Mouse (Mus musculus) urinary bladder, postnatal 4 days (tissue): ENCODE measurements at regions not wholly inside any gene's neighbourhood (a gene's known extent, or its start where the extent isn't known, plus 50 kb on each side); places are given as distances from the start of the nearest gene placed in this dataset.

Experiments used
- DNase-seq, 2 experiments: peaks; one replicate each; pipeline ENCODE4 v3.0.0; 2021 to 2022; ENCODE audit warnings: low spot score in 2 of 2

DNA sequence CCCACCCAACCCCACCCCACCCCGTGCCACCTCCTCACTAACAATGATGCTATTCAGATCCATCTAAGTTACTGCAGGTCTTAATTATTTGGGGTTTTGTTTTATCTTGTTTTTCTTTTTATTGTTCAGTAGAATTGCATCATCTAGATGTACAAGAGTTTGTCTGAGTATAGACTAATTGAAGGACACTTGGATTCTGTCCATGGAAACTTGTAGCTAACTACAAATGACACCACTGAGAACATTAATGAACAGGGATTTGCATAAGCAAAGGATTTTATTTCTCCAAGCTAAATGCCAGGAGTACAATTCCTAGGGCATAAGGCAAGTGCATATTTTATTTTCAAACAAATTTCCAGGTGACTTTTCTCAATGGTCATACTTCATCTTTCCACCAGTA, 318.4 kb upstream of the Slc7a11 start:
- DNase-seq: no peak

DNA sequence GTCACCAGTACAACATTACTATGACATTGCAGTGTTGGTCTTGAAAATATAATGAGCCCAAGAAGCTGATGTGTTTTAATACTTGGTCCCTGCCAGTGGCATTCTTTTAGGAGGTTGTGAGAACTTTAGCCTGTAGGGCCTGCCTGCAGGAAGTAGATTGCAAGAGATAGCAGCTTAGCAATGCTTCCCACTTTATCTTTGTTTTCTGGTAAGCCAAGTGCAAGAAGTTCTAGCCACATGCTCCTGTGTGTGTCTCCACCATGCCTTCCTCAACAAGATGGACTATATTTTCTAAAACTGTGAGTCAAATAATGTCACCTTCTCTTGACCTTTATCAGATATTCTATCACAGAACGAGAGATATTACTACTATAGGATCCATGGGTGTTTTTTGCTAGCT, 314.7 kb upstream of the Slc7a11 start:
- DNase-seq: no peak

DNA sequence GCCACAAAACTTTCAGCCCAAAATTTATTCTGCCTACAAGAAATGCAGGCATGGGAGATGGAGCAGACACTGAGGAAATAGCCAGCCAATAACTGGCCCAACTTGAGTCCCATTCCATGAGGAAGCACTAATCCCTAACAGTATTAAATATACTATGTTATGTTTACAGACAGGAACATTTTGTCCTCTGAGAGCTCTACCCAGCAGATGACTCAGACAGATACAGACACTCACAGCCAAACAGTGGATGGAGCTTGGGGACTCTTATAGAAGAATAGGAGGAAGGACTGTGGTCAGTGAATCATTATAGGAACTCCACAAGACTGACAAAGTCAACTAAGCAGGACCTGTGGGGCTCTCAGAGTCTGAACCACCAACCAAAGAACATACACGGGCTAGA, 293.8 kb upstream of the Slc7a11 start:
- DNase-seq: no peak

DNA sequence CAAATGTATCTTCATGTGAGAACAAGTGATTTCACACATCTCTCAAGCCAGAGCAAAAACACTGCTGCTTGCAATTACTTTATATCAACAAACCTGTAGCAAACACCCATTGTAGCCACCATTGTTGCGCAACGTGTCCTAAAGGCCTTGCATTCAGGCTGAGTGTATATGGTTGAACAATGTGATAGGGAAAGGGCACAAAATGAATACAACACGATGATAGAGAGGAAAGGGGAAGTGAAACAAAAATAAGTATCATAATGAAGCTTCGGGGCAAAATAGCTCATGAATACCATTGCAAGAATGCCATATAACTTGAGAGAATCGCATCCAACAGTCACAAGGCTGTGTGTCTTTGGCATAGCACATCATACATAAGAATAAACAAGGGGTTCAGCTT, 275.6 kb upstream of the Slc7a11 start:
- DNase-seq: no peak

DNA sequence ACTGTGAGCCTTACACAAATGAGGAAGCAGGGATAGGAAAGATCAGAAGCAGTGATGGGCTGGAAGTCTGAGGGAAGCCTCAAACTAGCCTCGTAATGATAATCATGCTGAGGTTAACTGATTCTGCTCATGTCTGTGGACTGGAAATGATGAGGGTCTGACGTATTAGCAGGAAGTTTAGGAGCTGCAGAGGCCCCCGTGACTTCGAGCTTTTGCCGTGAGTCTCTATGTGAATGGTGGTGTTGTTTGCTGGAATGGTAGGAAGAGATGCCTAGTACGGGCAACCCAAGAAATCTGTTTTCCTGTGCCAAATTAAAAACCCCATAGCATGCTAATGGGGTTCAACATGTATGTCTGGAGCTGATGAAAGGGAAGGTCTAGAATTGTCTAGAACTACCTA, 270.0 kb upstream of the Slc7a11 start:
- no peak for DNase-seq

DNA sequence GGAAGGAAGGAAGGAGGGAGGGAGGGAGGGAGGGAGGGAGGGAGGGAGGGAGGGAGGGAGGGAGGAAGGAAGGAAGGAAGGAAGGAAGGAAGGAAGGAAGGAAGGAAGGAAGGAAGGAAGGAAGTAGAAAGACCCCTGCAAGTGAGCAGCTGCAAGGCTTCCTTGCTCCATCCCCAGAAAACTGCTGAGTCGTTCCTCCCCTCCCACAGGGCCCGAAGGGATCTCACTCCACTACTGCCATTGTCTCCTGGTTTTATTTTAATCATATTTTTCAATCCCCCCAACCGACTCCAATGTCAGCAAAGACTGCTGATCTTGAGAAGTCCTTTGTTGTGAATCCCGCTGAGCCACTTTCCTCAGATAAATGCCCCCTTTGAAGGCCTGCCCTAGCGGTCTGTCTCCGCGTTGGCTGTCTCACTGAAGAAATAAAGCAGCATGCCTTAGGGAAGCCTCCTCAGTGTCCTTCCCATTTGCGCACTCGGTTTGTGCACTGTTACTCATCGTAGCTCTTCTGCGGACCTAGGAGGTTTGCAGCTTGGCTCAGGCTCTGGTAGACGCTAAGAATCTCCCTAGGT, 266.1 kb upstream of the Slc7a11 start:
- DNase-seq: no peak

DNA sequence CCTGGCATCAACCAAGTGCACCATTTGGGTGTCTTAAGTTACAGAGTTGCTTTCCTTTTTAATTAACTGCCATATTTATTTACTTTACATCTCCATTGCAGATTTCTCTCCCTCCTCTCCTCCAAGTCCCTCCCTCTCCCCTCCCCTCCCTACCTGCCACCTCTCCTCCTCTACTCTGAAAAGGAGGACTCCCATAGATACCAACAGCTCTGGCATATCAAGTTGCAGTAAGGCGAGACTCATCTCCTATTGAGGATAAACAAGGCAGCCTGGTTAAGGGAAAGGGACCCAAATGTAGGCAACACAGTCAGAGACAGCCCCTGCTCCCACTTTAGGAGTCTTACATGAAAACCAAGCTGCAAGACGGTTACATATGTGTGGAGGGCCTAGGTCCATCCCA, 263.3 kb upstream of the Slc7a11 start:
- DNase-seq: no peak

DNA sequence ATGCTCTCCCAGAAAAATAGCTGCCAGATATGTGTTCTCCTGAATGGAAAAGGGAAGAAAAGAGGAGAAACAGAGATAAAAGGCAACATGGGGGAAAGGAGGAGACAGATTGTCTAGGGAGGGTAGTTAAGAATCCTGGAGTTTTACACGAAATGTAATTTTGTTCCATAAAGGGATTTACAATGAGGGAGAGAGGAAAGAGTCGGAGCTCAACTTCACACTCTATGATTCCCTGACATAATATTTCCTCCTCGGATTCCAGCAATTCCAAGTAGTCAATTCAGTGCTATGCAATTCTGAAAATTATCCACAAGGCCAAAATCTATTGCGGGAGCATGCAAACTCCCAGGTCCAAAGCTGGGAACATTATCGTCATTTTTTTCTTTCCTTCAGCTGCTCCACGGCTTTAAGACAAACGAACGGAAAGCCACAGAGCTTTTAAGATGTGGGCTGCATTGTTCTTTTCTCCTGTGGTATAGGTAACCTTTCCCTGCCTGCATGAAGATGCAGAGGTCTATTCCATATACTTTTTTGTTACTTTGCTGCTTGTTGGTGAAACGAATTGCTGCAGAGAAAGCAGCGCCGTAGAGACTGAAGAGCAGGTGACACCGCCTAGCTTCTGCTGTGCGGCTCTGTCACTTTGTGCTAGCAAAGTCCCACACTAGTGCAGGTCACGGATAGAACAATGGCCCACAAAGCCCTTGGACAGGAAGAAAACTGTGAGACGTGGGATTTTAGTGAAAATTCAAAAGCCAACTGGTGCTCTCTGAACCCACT, 251.7 kb upstream of the Slc7a11 start:
- no peak for DNase-seq

DNA sequence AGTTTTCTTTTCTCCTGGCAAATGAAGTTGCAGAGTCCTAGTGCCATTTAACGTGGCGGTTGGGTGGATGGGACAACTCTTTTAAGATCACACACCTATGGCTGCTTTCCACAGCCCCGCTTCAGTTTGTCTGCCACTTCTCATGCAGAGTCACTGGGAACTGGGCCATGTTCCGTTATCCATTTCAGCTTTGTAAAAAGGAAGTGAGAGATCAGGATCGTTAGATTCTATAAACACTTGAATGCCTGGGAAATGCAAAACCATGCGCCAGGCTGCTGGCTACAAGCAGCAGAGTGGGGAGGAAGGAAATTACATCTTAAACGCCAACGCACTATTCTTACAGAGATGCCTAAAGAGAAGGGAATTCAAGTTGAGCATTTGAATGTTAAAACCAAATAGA, 251.1 kb upstream of the Slc7a11 start:
- no peak for DNase-seq

DNA sequence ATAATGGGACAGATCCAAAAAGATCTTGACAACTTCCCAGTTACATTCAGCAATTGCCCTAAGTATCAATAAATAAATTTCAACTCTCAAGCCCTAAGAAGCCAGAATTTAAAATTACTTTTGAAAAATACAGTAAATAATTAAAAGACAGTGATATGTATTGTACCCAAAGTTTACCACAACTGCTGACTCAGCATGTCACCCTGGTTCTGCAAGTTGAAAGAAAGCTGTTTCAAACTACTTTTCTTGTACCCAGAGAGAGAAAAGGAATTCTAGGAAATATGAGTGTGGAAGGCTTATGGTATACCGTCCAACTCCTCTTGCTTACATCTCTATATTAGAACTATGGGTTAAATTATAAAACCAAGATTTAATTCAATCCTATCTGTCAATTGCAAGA, 248.9 kb upstream of the Slc7a11 start:
- DNase-seq: no peak

DNA sequence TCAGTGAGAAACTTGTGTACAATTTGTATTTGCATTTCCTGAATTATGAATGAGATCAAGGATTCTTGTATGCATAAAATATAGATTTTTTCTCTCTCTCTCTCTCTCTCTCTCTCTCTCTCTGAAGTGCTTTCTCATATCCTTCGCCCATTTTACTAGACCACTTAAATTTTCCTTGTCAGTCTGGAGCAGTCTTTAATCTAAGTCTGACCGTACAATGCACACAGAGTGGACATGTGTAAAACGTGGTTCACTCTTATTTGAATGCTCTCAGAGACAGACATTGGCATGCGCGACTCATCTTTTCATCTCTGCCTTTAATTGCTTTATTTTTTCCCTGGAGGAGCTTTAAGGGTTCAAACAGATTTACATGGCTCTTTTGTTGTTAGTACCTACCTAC, 247.3 kb upstream of the Slc7a11 start:
- no peak for DNase-seq

DNA sequence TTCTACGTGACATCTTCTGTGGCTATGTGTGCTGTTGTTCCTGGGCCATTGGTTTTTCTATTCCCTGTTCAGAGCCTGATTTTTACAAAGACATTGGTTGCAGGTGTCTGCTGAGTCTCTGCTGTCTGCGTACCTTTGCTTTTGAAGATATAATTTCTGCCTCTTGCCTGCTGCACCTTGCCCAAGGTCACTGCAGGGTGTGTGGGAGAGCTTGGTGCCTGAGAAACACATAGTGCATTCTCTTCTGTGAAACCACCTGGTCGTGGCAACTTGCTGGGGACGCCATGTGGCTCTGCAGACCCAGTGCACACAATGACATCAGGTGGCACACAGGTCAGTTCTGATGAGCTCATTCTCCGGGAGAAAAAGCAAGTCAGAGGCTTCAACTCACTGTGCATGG, 246.0 kb upstream of the Slc7a11 start:
- DNase-seq: no peak

DNA sequence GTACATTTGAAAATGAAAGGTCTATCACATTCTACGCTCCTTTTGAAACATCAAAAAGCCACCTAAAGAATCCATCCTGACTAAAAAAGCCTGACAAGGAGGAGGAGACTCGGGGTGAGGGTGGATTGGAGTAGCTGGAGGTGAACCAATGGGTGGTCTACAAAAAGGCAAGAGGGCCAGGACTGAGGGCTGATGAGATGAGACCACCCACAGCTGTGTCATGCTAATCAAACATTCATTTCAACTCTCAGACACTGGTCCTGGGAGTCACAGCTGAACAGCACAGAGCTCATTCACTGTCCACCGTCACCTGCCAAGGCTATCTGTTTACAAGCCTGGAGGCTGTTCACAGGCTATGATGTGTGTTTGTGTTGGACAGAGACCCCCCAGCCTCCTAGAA, 244.3 kb upstream of the Slc7a11 start:
- DNase-seq: no peak

DNA sequence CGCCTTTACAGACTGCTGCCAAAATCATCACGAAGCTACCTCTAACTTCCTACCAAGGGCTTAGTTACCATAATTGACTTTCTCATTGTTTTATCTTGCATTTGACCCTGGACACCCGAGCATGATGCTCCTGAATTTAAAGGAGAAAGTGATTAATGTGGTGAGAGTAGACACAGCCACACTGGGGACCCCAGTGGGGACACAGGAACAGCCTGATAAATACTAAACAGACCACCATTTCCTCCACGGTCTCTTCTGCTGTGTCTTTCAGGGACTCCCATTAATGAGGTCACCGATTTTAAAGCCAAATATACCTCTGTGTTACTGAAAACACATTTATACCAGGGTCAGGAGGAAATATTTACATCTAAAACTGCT, 235.2 kb upstream of the Slc7a11 start:
- DNase-seq: no peak

DNA sequence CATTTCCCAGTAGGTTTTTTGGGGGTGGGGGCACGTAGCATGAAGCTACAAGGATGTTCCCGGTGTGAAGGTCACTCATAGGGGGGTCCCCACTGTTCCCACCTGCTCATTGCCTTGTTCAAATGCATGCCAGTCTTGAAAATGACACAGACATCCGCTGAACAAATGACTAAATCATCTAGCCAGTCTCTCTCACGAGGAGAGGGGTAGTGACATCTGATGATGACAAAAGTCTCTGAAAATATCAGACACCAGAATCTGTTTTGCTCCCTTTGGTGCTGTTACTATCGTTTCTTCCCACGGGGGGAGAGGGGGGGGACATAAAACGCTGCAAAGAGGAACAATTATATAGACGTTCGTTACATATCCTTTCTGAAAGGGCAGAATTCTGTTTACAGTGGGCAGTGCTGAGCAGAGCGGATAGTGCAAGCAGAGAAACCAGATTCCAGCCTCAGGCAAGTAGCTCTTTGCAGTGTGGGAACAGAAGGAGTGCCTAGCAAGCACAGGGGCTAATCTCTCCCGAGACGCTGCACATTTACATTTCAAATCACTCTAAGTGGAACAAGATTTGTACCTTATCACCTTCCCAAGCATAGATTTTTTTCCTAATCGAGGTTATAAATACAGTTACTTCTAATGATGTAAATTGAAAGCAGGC, 234.7 kb upstream of the Slc7a11 start:
- DNase-seq: no peak

DNA sequence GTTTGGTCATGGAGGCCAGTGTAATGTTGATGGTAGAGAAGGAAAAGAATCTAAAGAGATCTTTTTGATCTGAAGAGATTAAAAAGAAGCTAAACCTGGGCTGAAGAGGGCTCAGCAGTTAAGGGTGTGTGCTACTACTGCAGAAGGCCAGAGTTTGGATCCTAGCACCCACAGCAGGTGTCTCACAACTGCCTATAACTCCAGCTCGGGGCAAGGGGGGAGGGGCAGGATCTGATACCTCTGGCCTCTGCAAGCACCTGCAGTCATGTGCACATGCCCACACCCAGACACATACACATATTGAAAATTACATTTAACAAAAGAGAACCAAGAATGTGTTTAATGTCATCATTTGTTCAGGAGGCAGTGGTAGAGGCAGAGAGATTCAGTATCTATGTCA, 232.4 kb upstream of the Slc7a11 start:
- DNase-seq: no peak

DNA sequence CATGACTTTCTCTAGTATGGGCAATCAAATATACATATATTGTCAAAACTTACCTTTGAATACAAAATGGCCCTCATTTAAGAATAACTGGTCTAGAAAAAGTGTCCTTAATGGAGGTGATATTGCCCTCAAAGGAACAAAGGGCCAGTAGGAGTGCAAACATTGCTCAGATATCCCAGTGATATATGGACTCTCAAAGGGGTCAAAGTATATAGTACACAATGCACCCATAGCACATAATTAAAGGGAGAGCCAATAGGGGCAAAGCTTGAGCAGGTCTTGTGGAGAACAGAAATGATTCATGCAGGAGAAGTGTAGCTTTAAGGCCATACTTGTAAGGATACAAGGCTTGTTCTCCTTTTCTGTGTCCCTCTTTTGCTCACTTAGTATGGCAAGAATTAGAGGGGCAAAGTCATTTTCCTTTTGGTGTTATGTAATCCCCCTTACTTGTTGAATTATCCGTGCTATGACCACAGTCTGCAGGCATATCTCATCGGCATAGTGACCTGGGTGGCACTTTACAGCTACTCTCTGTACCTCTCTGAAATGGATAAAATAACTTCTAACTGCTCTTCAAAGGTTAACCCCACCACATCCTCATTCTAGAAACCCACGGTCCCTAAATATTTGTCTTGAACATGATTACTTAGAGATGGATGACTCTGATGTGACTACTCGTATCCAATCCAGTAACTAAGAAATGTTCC, 231.6 kb upstream of the Slc7a11 start:
- no peak for DNase-seq

DNA sequence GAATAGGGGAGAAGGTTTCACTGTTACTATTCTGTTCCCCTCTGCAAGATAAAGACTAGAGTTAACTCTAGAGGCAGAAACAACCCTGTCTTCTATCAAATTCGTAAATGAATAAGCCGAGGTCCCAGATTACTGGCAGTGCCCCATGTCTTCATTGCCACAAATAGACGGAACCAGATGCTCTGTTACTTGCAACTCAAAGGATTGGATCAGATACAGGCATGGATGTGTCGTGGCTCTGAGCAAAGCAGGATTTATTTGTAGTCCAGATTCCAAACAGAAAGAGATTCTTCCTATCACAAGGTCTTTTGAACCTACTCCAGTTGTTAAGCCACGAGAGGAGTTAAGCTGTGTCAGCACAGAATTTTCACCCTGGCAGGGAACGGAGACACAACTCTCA, 221.9 kb upstream of the Slc7a11 start:
- no peak for DNase-seq

DNA sequence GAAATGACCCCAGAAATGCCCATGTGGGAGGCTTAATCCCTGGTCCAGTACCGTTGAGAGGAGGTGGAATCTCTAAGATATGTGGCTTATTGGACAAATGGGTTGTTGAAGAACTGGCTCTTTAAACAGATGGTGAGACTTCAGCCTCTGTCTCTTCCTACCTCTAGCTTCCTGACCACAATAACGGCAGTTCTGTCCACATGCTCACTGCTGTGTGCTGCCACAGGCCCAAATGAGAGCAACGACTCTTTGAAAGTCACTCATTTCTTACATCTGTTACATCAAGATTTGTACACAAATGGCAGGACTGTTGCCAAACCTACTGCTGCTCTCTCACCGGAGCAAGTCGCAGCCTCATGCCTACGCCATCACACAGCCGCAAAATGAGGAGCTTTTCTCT, 217.6 kb upstream of the Slc7a11 start:
- no peak for DNase-seq

DNA sequence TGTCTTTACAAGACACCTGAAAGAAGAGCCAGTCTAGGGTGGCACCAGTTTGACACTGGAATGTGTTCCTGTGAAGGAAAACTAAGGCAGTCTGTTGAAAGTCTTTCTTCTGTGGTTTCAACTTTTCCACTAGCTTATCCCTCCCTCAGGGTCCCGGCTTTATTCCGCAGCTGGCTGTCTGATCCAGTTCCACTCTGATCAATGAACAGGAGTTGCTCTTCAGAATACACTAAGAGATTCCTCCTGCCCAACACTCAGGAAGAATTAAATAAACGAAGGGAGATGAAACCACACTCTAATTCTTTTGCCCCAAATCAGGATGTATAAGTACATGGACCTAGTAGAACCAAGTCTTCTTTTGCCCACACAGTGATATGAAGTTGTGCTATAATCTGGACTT, 217.2 kb upstream of the Slc7a11 start:
- no peak for DNase-seq

DNA sequence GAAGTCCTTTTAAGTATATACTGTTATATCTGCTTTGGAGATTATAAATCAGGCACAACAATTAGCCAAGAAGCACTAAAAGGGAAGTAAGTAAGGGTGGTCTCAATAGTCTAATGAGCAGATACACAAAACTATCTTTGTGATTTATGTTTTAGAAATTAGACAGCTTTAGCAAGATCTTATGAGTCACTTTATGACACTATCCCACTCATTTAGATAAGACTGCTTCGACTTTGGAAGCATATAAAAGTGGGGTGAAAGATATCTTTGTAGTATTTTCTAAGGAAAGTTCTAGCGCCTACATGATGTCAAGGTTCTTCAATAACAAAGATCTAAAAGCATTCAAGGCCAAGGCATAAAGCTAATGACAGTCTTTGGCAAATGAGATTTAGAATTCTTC, 214.5 kb upstream of the Slc7a11 start:
- no peak for DNase-seq

DNA sequence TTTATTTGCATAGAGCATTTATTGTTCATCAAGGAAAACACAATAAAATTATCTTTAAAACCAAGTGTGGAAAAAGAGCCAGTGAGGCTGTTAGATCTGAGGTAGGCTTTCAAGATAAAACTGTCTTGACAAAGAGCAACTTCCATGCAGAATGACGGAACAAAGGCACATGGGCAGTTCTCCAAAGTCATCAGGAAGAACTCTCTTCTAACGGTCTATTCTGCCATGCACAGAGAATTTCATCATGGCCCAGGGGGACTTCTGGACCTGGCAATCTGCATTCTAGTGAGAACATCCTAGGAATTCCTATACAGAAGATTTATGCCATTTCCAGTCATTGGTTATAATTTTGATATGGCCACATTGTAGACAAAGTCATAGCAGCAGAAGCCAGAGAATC, 211.0 kb upstream of the Slc7a11 start:
- DNase-seq: no peak

DNA sequence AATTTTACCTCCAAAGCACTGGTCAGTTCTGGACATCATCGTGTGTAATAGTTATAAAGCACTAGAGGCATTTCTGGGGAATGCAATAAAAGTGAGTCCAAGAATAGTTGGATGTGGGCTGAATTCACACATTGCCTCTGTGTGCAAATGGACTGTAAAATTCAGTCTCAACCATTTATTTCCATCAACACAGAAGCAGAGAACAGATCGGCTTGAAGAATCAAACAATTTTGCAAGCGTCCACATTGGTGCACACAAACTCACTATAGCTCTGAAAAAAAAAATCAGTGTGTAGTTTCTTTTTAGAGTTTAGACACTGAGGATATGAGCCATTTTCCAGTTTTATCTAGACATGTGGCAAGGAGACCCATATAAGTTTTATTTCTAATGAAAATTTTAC, 208.9 kb upstream of the Slc7a11 start:
- DNase-seq: no peak
